Mouse (Mus musculus) leukemia stem cell, adult 10-12 weeks (primary cell): ENCODE results near the gene D16Ertd472e. TPM values are rescaled to one million over a fixed set of nuclear protein-coding genes. Genes with fewer than 3 reads are reported as not detected.

Experiments
- polyA plus RNA-seq: library from polyadenylated mRNA; stranded (reverse); fragments of >175 nt; gene quantifications from 2 replicates; pipeline ENCODE4 v1.2.3, GENCODE M21; 2012; ENCODE audit warnings: low replicate concordance

D16Ertd472e gene
- 22.7 and 25.8 TPM in 2 replicates for polyA plus RNA-seq

GRCm38 (mm10) chr16:78576478-78577084 lies at the start of gene D16Ertd472e:
Gene D16Ertd472e, minus strand, starts transcription at chr16:78576708.

Other genes with a start within 250 kb of the D16Ertd472e start
- 5.2 and 5.3 TPM in 2 replicates for gene Btg3, start 199.5 kb downstream of the D16Ertd472e start, polyA plus RNA-seq